In genomic region chr12:111309931-111310330, GRCm38 (mm10) we compare ENCODE assay signal across 29 mouse cellular contexts. TPM values are rescaled to one million over a fixed set of nuclear protein-coding genes. Genes with fewer than 3 reads are reported as not detected.
"Had no signal": no experiment of that assay in that cellular context is flagged by ENCODE, and none has a peak within 500 bp of the region (broad histone marks: within the 10 kb centered on the region; RNA-seq: fewer than 3 reads in every experiment).

No protein-coding gene starts in this region.

- H3K4me1 ChIP-seq: heart, embryonic 10.5 days; heart, embryonic 13.5 days; heart, embryonic 15.5 days; hindbrain, embryonic 13.5 days; hindbrain, embryonic 15.5 days; kidney, embryonic 15.5 days; limb, embryonic 13.5 days; limb, embryonic 15.5 days had no signal

- H3K9me3 ChIP-seq: heart, embryonic 10.5 days; heart, embryonic 13.5 days; heart, embryonic 15.5 days; hindbrain, embryonic 13.5 days; hindbrain, embryonic 15.5 days; kidney, embryonic 15.5 days; limb, embryonic 13.5 days; limb, embryonic 15.5 days; liver, embryonic 12.5 days had no signal

- DNase-seq: gastrocnemius, postnatal 14 days; gastrocnemius, postnatal 36 days; heart, adult 11 months; heart, postnatal 14 days; heart, postnatal 36 days; kidney, adult 11 months; kidney, adult 2 months; kidney, adult 9 months; kidney, postnatal 14 days; kidney, postnatal 36 days; layer of hippocampus, adult 9-11 months; layer of hippocampus, postnatal 36 days; left cerebral cortex, postnatal 4 days had no signal

- H3K4me3 ChIP-seq: heart, embryonic 10.5 days; heart, embryonic 13.5 days; heart, embryonic 15.5 days; hindbrain, embryonic 13.5 days; hindbrain, embryonic 15.5 days; kidney, embryonic 15.5 days; limb, embryonic 13.5 days; limb, embryonic 15.5 days; liver, embryonic 12.5 days had no signal

- ATAC-seq: hindbrain, postnatal 0 days; intestine, embryonic 16.5 days; liver, embryonic 12.5 days had no signal

- H3K4me2 ChIP-seq: heart, embryonic 13.5 days; heart, embryonic 15.5 days; hindbrain, embryonic 13.5 days; hindbrain, embryonic 15.5 days; kidney, embryonic 15.5 days; limb, embryonic 13.5 days; limb, embryonic 15.5 days; liver, embryonic 12.5 days had no signal

- H3K27me3 ChIP-seq: heart, embryonic 13.5 days; heart, embryonic 15.5 days; hindbrain, embryonic 13.5 days; hindbrain, embryonic 15.5 days; kidney, embryonic 15.5 days; limb, embryonic 13.5 days; limb, embryonic 15.5 days; liver, embryonic 12.5 days had no signal

- H3K9ac ChIP-seq: heart, embryonic 13.5 days; heart, embryonic 15.5 days; hindbrain, embryonic 13.5 days; hindbrain, embryonic 15.5 days; kidney, embryonic 15.5 days; limb, embryonic 13.5 days; limb, embryonic 15.5 days; liver, embryonic 12.5 days; liver, embryonic 14.5 days had no signal

- H3K27ac ChIP-seq: heart, embryonic 10.5 days; heart, embryonic 13.5 days; heart, embryonic 15.5 days; hindbrain, embryonic 13.5 days; hindbrain, postnatal 0 days; kidney, postnatal 0 days; limb, embryonic 13.5 days; limb, embryonic 15.5 days; liver, embryonic 12.5 days; liver, embryonic 14.5 days had no signal

RNA-seq across cellular contexts. Expression of gene Amn, which starts 39.0 kb away (rescaled TPM):
- total RNA-seq: gastrocnemius, adult 18-20 months; gastrocnemius, adult 8-10 months; gastrocnemius, postnatal 36 days; heart, postnatal 14 days; heart, postnatal 36 days; hematopoietic stem cell, adult 5-6 weeks had no signal
